Mouse (Mus musculus): ENCODE data around the gene Prnd. TPM values are rescaled to one million over a fixed set of nuclear protein-coding genes. Genes with fewer than 3 reads are reported as not detected.

Gene Prnd
- polyA plus RNA-seq, 1 experiment from 2014 or later, result 17.9 TPM

DNA sequence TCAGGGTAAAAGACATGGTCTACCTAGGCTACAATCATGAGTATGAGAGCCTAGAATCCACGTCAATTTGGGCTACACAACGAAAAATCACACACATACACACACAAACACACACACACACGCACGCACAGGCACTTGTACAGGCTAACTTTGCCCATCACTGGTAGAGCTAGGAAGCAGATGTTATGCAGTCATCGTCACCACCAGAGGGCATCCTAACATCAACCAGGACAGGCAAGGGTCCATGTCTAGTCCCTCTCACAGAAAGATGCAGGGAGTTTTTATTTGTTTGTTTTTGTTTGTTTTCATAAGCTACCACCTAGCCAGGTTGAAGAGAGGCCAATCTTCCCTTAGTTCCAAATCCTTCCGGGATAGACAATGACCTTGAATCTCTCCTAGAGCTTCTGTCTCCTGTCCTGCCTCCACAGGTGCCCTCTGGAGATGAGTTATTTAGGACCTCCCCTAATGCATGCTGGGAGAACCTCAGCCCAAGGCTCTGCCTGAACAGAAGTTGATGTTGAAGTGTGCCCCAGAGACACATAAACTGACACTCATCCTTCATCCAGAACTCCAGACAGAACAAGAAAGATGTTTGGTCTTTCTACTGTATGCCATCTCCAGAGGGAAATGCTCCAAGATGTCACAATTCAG lies 32.0 kb downstream of the Prnd start:
- no peak overlapping the region for H3K27ac ChIP-seq (ENCODE audit: low read depth, low read length)

GRCm38 (mm10) chr2:131987950-131988349 lies 37.3 kb downstream of the Prnd start:
- Histone ChIP-seq H3K36me3 (ENCODE audit: control insufficient read depth, insufficient read depth, low read length) (no peaks in the 10 kb centered on the region), H3K4me1 (ENCODE audit: control insufficient read depth, insufficient read depth, low read length) (no peaks in the 10 kb centered on the region), H3K27me3 (ENCODE audit: control insufficient read depth, insufficient read depth, low read length) (no peaks in the 10 kb centered on the region), H3K27ac (ENCODE audit: low read depth, low read length) (no peak overlapping the region), H3K4me3 (ENCODE audit: low read length) (no peak overlapping the region), H3K4me2 (replicated peaks; ENCODE audit: low read depth, low read length) (no peak overlapping the region), H3K9ac (ENCODE audit: low read depth, low read length) (no peak overlapping the region), H3K9me3 (ENCODE audit: control insufficient read depth, low read length) (no peaks in the 10 kb centered on the region)
- no peak for ATAC-seq (ENCODE audit: low FRiP score, low TSS enrichment)
- WGBS, result 45% methylated on average over 3 of the region's 3 CpGs

More for the DNA sequence above, 32.0 kb downstream of the Prnd start:
- Histone ChIP-seq H3K4me2 (replicated peaks; ENCODE audit: low read depth, low read length) (no peak overlapping the region), H3K4me3 (ENCODE audit: low read length) (no peak overlapping the region), H3K36me3 (ENCODE audit: control insufficient read depth, insufficient read depth, low read length) (no peaks in the 10 kb centered on the region), H3K4me1 (ENCODE audit: control insufficient read depth, insufficient read depth, low read length) (no peaks in the 10 kb centered on the region), H3K27me3 (ENCODE audit: control insufficient read depth, insufficient read depth, low read length) (no peaks in the 10 kb centered on the region), H3K9me3 (ENCODE audit: control insufficient read depth, low read length) (peaks cover 3% of the 10 kb centered on the region; the same call in 1 of the 2 replicates), H3K9ac (ENCODE audit: low read depth, low read length) (no peak overlapping the region)
- peak; percentile 83 for ATAC-seq (ENCODE audit: low FRiP score, low TSS enrichment)
- 24% methylated on average over 6 of the region's 6 CpGs for WGBS

DNA sequence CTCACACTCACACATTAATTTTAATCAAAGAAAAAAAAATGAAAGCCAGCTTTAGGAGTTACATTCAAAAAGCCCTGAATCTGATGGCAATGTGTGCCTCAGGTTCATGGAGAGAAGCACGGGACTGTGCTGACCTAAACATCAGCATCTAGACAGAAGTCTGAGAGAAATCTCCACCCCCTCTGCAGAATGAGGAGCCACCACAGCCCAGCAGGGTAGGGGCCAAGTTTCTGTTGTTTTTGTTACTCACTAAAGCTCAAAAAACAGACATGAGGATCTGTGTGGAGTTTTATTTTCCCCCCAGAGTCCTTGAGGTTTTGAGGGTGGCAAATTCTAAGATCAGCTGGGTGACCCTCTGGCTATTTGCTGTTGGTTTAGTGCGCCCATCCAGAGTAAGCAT lies 37.9 kb downstream of the Prnd start:
- no peak for ATAC-seq (ENCODE audit: low FRiP score, low TSS enrichment)

DNA sequence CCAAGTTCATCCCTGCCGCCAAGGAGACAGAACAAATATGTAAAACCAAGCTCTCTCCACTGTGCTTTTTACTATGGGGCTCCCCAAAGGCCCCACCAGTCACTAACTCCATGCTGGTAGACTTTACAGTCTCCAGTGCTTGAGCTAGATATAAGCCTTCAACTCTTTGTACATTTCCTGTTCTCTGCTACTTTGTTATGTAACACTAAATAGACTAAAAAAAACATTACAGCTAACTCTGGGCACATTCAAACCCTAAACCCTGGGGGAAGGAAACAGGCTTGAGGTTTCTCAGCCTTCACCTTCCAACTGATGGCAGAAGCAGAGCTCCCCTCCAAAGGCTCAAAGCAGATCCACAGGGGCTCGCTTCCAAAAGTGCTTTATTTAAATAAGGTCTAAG lies 41.8 kb downstream of the Prnd start:
- no peaks in the 10 kb centered on the region for H3K9me3 ChIP-seq (ENCODE audit: control insufficient read depth, low read length)
- H3K36me3 ChIP-seq (ENCODE audit: control insufficient read depth, insufficient read depth, low read length), result no peaks in the 10 kb centered on the region
- H3K27me3 ChIP-seq (ENCODE audit: control insufficient read depth, insufficient read depth, low read length), result no peaks in the 10 kb centered on the region
- no peak overlapping the region for H3K4me3 ChIP-seq (ENCODE audit: low read length)
- H3K27ac ChIP-seq (ENCODE audit: low read depth, low read length), result no peak overlapping the region
- H3K9ac ChIP-seq (ENCODE audit: low read depth, low read length), result no peak overlapping the region
- no peak overlapping the region for H3K4me2 ChIP-seq (replicated peaks; ENCODE audit: low read depth, low read length)
- no peak for ATAC-seq (ENCODE audit: low FRiP score, low TSS enrichment)
- peaks cover 18% of the 10 kb centered on the region; the same call in 1 of the 2 replicates for H3K4me1 ChIP-seq (ENCODE audit: control insufficient read depth, insufficient read depth, low read length)
- 87% methylated on average over 2 of the region's 2 CpGs for WGBS

More for the DNA sequence above, 37.9 kb downstream of the Prnd start:
- Histone ChIP-seq H3K4me2 (replicated peaks; ENCODE audit: low read depth, low read length) (no peak overlapping the region), H3K9me3 (ENCODE audit: control insufficient read depth, low read length) (no peaks in the 10 kb centered on the region), H3K4me3 (ENCODE audit: low read length) (no peak overlapping the region), H3K27me3 (ENCODE audit: control insufficient read depth, insufficient read depth, low read length) (no peaks in the 10 kb centered on the region), H3K27ac (ENCODE audit: low read depth, low read length) (no peak overlapping the region), H3K9ac (ENCODE audit: low read depth, low read length) (no peak overlapping the region), H3K36me3 (ENCODE audit: control insufficient read depth, insufficient read depth, low read length) (no peaks in the 10 kb centered on the region), H3K4me1 (ENCODE audit: control insufficient read depth, insufficient read depth, low read length) (peaks cover 4% of the 10 kb centered on the region; the same call in 1 of the 2 replicates)
- 61% methylated on average over 2 of the region's 2 CpGs for WGBS

- H3K27ac ChIP-seq (ENCODE audit: low read depth, low read length), result 0 out of 2 replicates have a peak overlapping the region, but pooled peaks have one; percentile 0
- 45% methylated on average over 4 of the region's 4 CpGs for WGBS
Observed at GRCm38 (mm10) chr2:131993151-131993550, 42.5 kb downstream of the Prnd start.

DNA sequence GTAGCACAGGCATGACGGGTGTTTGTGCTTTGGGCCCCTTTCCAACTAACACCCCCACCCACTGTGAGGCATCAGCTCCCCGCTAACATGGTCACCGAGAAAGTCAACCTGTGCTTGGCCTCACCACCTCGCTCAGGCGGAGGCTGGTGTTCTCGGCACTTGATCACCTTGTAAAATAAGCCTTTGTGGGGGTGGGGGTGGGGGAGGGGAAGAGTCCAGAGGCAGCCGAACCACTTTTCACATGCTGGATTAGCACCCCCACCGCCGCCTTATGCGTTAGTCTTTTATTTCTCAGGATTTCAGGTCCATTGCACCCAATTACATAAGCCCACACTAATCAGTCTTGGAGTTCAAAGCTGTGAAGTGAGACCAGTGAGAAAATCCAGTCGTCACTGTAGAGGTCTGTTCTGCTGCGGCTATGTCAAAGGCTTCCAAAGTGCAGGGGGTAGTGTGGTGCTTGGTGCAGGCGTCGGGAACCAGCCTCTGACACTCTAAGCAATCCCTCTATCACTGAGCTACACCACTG lies 43.0 kb downstream of the Prnd start:
- Histone ChIP-seq H3K9ac (ENCODE audit: low read depth, low read length) (no peak overlapping the region), H3K36me3 (ENCODE audit: control insufficient read depth, insufficient read depth, low read length) (no peaks in the 10 kb centered on the region), H3K4me1 (ENCODE audit: control insufficient read depth, insufficient read depth, low read length) (peaks cover 18% of the 10 kb centered on the region; the same call in 1 of the 2 replicates), H3K27ac (ENCODE audit: low read depth, low read length) (0 out of 2 replicates have a peak overlapping the region, but pooled peaks have one; percentile 0), H3K4me3 (ENCODE audit: low read length) (no peak overlapping the region), H3K27me3 (ENCODE audit: control insufficient read depth, insufficient read depth, low read length) (no peaks in the 10 kb centered on the region), H3K4me2 (replicated peaks; ENCODE audit: low read depth, low read length) (no peak overlapping the region), H3K9me3 (ENCODE audit: control insufficient read depth, low read length) (no peaks in the 10 kb centered on the region)
- peak; percentile 77 for ATAC-seq (ENCODE audit: low FRiP score, low TSS enrichment)
- 15% methylated on average over 14 of the region's 14 CpGs for WGBS

More at GRCm38 (mm10) chr2:131993151-131993550, 42.5 kb downstream of the Prnd start:
- H3K36me3 ChIP-seq (ENCODE audit: control insufficient read depth, insufficient read depth, low read length), result no peaks in the 10 kb centered on the region
- peaks cover 18% of the 10 kb centered on the region; the same call in 1 of the 2 replicates for H3K4me1 ChIP-seq (ENCODE audit: control insufficient read depth, insufficient read depth, low read length)
- H3K4me3 ChIP-seq (ENCODE audit: low read length), result no peak overlapping the region
- H3K9ac ChIP-seq (ENCODE audit: low read depth, low read length), result no peak overlapping the region
- ATAC-seq (ENCODE audit: low FRiP score, low TSS enrichment), result peak; percentile 9; the same call in 1 of the 2 replicates
- no peak overlapping the region for H3K4me2 ChIP-seq (replicated peaks; ENCODE audit: low read depth, low read length)
- no peaks in the 10 kb centered on the region for H3K9me3 ChIP-seq (ENCODE audit: control insufficient read depth, low read length)
- no peaks in the 10 kb centered on the region for H3K27me3 ChIP-seq (ENCODE audit: control insufficient read depth, insufficient read depth, low read length)

DNA sequence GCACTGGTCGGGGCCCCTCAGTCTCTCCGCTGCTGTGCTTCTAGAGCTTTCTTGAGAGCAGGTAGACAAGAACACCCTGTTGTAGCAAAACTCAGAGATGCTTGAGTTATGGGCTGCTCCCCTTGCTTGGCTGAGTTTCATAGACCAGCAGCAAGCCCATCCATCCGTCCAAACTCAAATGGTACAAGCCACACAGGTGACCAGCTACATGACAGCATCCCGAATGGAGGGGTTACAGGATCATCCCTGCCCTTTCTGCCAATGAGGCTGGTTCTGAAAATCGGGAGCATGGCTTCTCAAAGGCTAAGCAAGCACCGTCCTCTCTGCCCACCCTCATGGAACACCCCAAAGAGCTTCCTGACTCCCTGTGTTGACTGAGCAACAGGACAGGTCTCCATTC lies 44.3 kb downstream of the Prnd start:
- Histone ChIP-seq H3K9ac (ENCODE audit: low read depth, low read length) (no peak overlapping the region), H3K9me3 (ENCODE audit: control insufficient read depth, low read length) (no peaks in the 10 kb centered on the region), H3K27me3 (ENCODE audit: control insufficient read depth, insufficient read depth, low read length) (no peaks in the 10 kb centered on the region), H3K4me2 (replicated peaks; ENCODE audit: low read depth, low read length) (no peak overlapping the region), H3K27ac (ENCODE audit: low read depth, low read length) (no peak overlapping the region), H3K36me3 (ENCODE audit: control insufficient read depth, insufficient read depth, low read length) (no peaks in the 10 kb centered on the region), H3K4me3 (ENCODE audit: low read length) (no peak overlapping the region), H3K4me1 (ENCODE audit: control insufficient read depth, insufficient read depth, low read length) (peaks cover 18% of the 10 kb centered on the region; the same call in 1 of the 2 replicates)
- 92% methylated on average over 6 of the region's 6 CpGs for WGBS
- no peak for ATAC-seq (ENCODE audit: low FRiP score, low TSS enrichment)

DNA sequence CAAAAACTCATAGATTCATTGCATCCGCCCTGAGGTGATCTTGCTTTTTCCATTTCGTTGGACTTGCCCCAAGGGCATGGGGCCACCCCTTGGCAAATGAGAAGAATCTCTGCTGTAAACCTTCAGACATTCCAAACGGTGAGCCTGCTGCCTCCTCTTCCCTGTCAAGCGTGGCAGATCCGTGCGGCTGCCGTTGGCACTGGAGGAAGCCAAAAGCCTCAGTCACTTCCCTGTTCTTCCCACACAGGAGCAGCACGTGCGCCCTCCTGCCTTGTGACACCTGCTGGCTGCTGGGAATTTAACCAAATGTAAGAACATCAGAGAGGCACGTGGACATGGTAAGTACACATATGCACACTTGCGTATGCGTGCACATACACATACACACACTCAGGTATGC lies 45.1 kb downstream of the Prnd start:
- Histone ChIP-seq H3K27me3 (ENCODE audit: control insufficient read depth, insufficient read depth, low read length) (no peaks in the 10 kb centered on the region), H3K27ac (ENCODE audit: low read depth, low read length) (no peak overlapping the region), H3K9ac (ENCODE audit: low read depth, low read length) (no peak overlapping the region), H3K9me3 (ENCODE audit: control insufficient read depth, low read length) (no peaks in the 10 kb centered on the region), H3K4me3 (ENCODE audit: low read length) (no peak overlapping the region), H3K4me2 (replicated peaks; ENCODE audit: low read depth, low read length) (no peak overlapping the region), H3K4me1 (ENCODE audit: control insufficient read depth, insufficient read depth, low read length) (peaks cover 18% of the 10 kb centered on the region; the same call in 1 of the 2 replicates), H3K36me3 (ENCODE audit: control insufficient read depth, insufficient read depth, low read length) (no peaks in the 10 kb centered on the region)
- ATAC-seq (ENCODE audit: low FRiP score, low TSS enrichment), result no peak
- 71% methylated on average over 12 of the region's 12 CpGs for whole genome bisulfite sequencing

- Histone ChIP-seq H3K27me3 (ENCODE audit: control insufficient read depth, insufficient read depth, low read length) (no peaks in the 10 kb centered on the region), H3K27ac (ENCODE audit: low read depth, low read length) (no peak overlapping the region), H3K36me3 (ENCODE audit: control insufficient read depth, insufficient read depth, low read length) (no peaks in the 10 kb centered on the region), H3K4me1 (ENCODE audit: control insufficient read depth, insufficient read depth, low read length) (peaks cover 18% of the 10 kb centered on the region; the same call in 1 of the 2 replicates), H3K4me2 (replicated peaks; ENCODE audit: low read depth, low read length) (no peak overlapping the region), H3K9ac (ENCODE audit: low read depth, low read length) (no peak overlapping the region), H3K9me3 (ENCODE audit: control insufficient read depth, low read length) (no peaks in the 10 kb centered on the region), H3K4me3 (ENCODE audit: low read length) (no peak overlapping the region)
- no peak for ATAC-seq (ENCODE audit: low FRiP score, low TSS enrichment)
- 65% methylated on average over 7 of the region's 7 CpGs for WGBS
Observed at GRCm38 (mm10) chr2:131996369-131996768, 45.7 kb downstream of the Prnd start.

Data from kidney, embryonic 14.5 days (tissue).